ENCODE assay signal across 14 mouse cellular contexts in genomic region chr11:76339141-76339540, GRCm38 (mm10). TPM values are rescaled to one million over a fixed set of nuclear protein-coding genes. Genes with fewer than 3 reads are reported as not detected.
DNase-seq lines count a peak whose midpoint lies in the region; ATAC-seq and TF ChIP-seq lines count a peak whose summit lies in the region.
"Had no signal": no experiment of that assay in that cellular context is flagged by ENCODE, and none has a peak within 500 bp of the region (broad histone marks: within the 10 kb centered on the region; RNA-seq: fewer than 3 reads in every experiment).

No protein-coding gene starts in this region.

- no peak overlapping the region for H3K4me3 ChIP-seq in intestine, embryonic 14.5 days (ENCODE audit: low read depth, low read length)
- H3K4me3 ChIP-seq in intestine, postnatal 0 days (ENCODE audit: low read depth, low read length): no peak overlapping the region
- no peak overlapping the region for H3K4me3 ChIP-seq in intestine, embryonic 16.5 days (ENCODE audit: low read length)
- H3K4me3 ChIP-seq: liver, embryonic 15.5 days had no signal

- no peak overlapping the region for H3K9ac ChIP-seq in intestine, embryonic 14.5 days (ENCODE audit: low read length)
- no peak overlapping the region for H3K9ac ChIP-seq in intestine, postnatal 0 days (ENCODE audit: low read depth, low read length)
- H3K9ac ChIP-seq in intestine, embryonic 16.5 days (ENCODE audit: low read depth, low read length): no peak overlapping the region
- H3K9ac ChIP-seq: liver, embryonic 15.5 days had no signal

- peak overlapping the region; percentile 30 for H3K27ac ChIP-seq in intestine, embryonic 14.5 days (ENCODE audit: low read depth)
- no peak overlapping the region for H3K27ac ChIP-seq in intestine, postnatal 0 days (ENCODE audit: low read depth, low read length)
- H3K27ac ChIP-seq in intestine, embryonic 16.5 days (ENCODE audit: low read length): peak overlapping the region; percentile 72
- H3K27ac ChIP-seq: kidney, postnatal 0 days; liver, embryonic 15.5 days had no signal

- WGBS in intestine, embryonic 14.5 days: 53% methylated on average over 11 of the region's 11 CpGs
- WGBS in intestine, postnatal 0 days: 59% methylated on average over 11 of the region's 11 CpGs
- WGBS in intestine, embryonic 16.5 days: 52% methylated on average over 11 of the region's 11 CpGs

- no peak for DNase-seq in intestine, embryonic 14.5 days (ENCODE audit: low spot score)
- peak; percentile 67 to 78 for DNase-seq in cerebellum, adult 18-20 months
- peak; percentile 65 for DNase-seq in cerebellum, adult 9-11 months
- DNase-seq in kidney, postnatal 36 days: no peak
- no peak for DNase-seq in ovary, postnatal 10 days (ENCODE audit: low spot score)
- DNase-seq: heart, adult 18-20 months; right cerebral cortex, adult 18-20 months; thymus, adult 18-20 months had no signal

- no peaks in the 10 kb centered on the region for H3K9me3 ChIP-seq in intestine, embryonic 14.5 days (ENCODE audit: control insufficient read depth, low read length)
- no peaks in the 10 kb centered on the region for H3K9me3 ChIP-seq in intestine, postnatal 0 days (ENCODE audit: control insufficient read depth)
- H3K9me3 ChIP-seq in intestine, embryonic 16.5 days (ENCODE audit: control insufficient read depth, low read length): no peaks in the 10 kb centered on the region
- H3K9me3 ChIP-seq: liver, embryonic 15.5 days had no signal

- ATAC-seq in intestine, embryonic 14.5 days (replicated peaks; ENCODE audit: low FRiP score, low TSS enrichment, low read depth): no peak
- ATAC-seq in intestine, postnatal 0 days: no peak
- no peak for ATAC-seq in intestine, embryonic 16.5 days
- ATAC-seq: CD4-positive, CD25-positive, alpha-beta regulatory T cell, adult 4 months; hindbrain, embryonic 16.5 days had no signal

- no peak for TF ChIP-seq CTCF in intestine, postnatal 0 days (IDR thresholded peaks at IDR 0.05; ENCODE audit: low read depth)

- H3K4me1 ChIP-seq in intestine, embryonic 14.5 days (replicated peaks; ENCODE audit: control insufficient read depth, insufficient read depth, low read length): peaks cover 53% of the 10 kb centered on the region
- H3K4me1 ChIP-seq in intestine, postnatal 0 days (replicated peaks; ENCODE audit: control insufficient read depth, insufficient read depth, low read length): no peaks in the 10 kb centered on the region
- H3K4me1 ChIP-seq in intestine, embryonic 16.5 days (ENCODE audit: control insufficient read depth, insufficient read depth, low read length): peaks cover 23% of the 10 kb centered on the region

- no peaks in the 10 kb centered on the region for H3K27me3 ChIP-seq in intestine, embryonic 14.5 days (replicated peaks; ENCODE audit: control insufficient read depth, insufficient read depth, low read length)
- H3K27me3 ChIP-seq in intestine, postnatal 0 days (replicated peaks; ENCODE audit: control insufficient read depth, insufficient read depth, low read length): no peaks in the 10 kb centered on the region
- H3K27me3 ChIP-seq in intestine, embryonic 16.5 days (replicated peaks; ENCODE audit: control insufficient read depth, insufficient read depth, low read length): no peaks in the 10 kb centered on the region
- H3K27me3 ChIP-seq: liver, embryonic 15.5 days had no signal

- H3K4me2 ChIP-seq in intestine, embryonic 14.5 days (ENCODE audit: low read length): no peak overlapping the region
- no peak overlapping the region for H3K4me2 ChIP-seq in intestine, postnatal 0 days (replicated peaks; ENCODE audit: low read depth)
- no peak overlapping the region for H3K4me2 ChIP-seq in intestine, embryonic 16.5 days (ENCODE audit: low read depth, low read length)
- H3K4me2 ChIP-seq: liver, embryonic 15.5 days had no signal

- H3K36me3 ChIP-seq in intestine, embryonic 14.5 days (ENCODE audit: control insufficient read depth, insufficient read depth, low read length): no peaks in the 10 kb centered on the region
- no peaks in the 10 kb centered on the region for H3K36me3 ChIP-seq in intestine, postnatal 0 days (ENCODE audit: control insufficient read depth, insufficient read depth)
- no peaks in the 10 kb centered on the region for H3K36me3 ChIP-seq in intestine, embryonic 16.5 days (ENCODE audit: control insufficient read depth, insufficient read depth, low read length)
- H3K36me3 ChIP-seq: liver, embryonic 15.5 days had no signal

RNA-seq across cellular contexts. Expression of gene Nxn, which starts 59.8 kb away (rescaled TPM):
- 45.8 and 51.4 TPM in 2 replicates for polyA plus RNA-seq in intestine, embryonic 14.5 days (2014; fragmentation: Nextera tagmentation; extraction: Ambion mirVana)
- 14.9 and 15.9 TPM in 2 replicates for polyA plus RNA-seq in intestine, postnatal 0 days (2015; fragmentation: Nextera tagmentation; extraction: Ambion mirVana)
- 20.1 and 25.7 TPM in 2 replicates for polyA plus RNA-seq in intestine, embryonic 16.5 days (2015; fragmentation: Nextera tagmentation; extraction: Ambion mirVana)

Comparison
In these comparisons a context has a peak if more than half of its experiments do, and no peak if none do; other contexts are left out.
1. DNase-seq: peak in cerebellum, adult 18-20 months (2 of 2) and cerebellum, adult 9-11 months (single experiment); none in intestine, embryonic 14.5 days (single experiment), kidney, postnatal 36 days (0 of 2) and ovary, postnatal 10 days (single experiment).